Mouse (Mus musculus) liver, embryonic 14.5 days (tissue): ENCODE measurements around the gene Ntn3.

Experiments used
- CTCF ChIP-seq: IDR thresholded peaks from 2 replicates; pipeline ENCODE4 v1.5.1; 2016; ENCODE audit warnings: antibody characterized with exemption, low read depth, control low read depth
- EP300 ChIP-seq: IDR thresholded peaks from 2 replicates; pipeline ENCODE4 v1.6.1; 2016; ENCODE audit warnings: antibody characterized with exemption, low read depth

- TF ChIP-seq CTCF (no peak), EP300 (no peak)
Measured at GRCm38 (mm10) chr17:24207768-24208640, 1.3 kb downstream of the Ntn3 start.
